Mouse (Mus musculus) induced T-regulatory cell, adult 2 months (primary cell): ENCODE results near the gene Iqcf5.

Source experiments
- DNase-seq: peaks from one replicate; pipeline ENCODE4 v3.0.0-alpha.2; 2012; ENCODE audit warnings: low read depth

Gene Iqcf5

GRCm38 (mm10) chr9:106514273-106514672 is at the start of gene Iqcf5:
Gene Iqcf5, plus strand, starts transcription at chr9:106514573.
- DNase-seq: no peak

GRCm38 (mm10) chr9:106464751-106465541 is 49.4 kb upstream of the Iqcf5 start:
- DNase-seq: peak; percentile 66

- DNase-seq: no peak
Measured at GRCm38 (mm10) chr9:106465571-106466200, 48.7 kb upstream of the Iqcf5 start, which contains the start of gene Gpr62. Gene Gpr62, minus strand, starts transcription at chr9:106465938.

- no peak for DNase-seq
Measured at GRCm38 (mm10) chr9:106466721-106467120, 47.7 kb upstream of the Iqcf5 start.

GRCm38 (mm10) chr9:106467746-106468145 is 46.6 kb upstream of the Iqcf5 start:
- no peak for DNase-seq

- DNase-seq: peak; percentile 62
Measured at GRCm38 (mm10) chr9:106469317-106469716, 45.1 kb upstream of the Iqcf5 start.

- peak; percentile 35 for DNase-seq
Measured at GRCm38 (mm10) chr9:106469776-106470175, 44.6 kb upstream of the Iqcf5 start.

GRCm38 (mm10) chr9:106470991-106471750 is 43.2 kb upstream of the Iqcf5 start:
- no peak for DNase-seq

GRCm38 (mm10) chr9:106471892-106472291 is 42.5 kb upstream of the Iqcf5 start:
- no peak for DNase-seq

- no peak for DNase-seq
Measured at GRCm38 (mm10) chr9:106472321-106472720, 42.1 kb upstream of the Iqcf5 start.

- DNase-seq: no peak
Measured at GRCm38 (mm10) chr9:106473081-106473752, 41.2 kb upstream of the Iqcf5 start.

- DNase-seq: no peak
Measured at GRCm38 (mm10) chr9:106473753-106474105, 40.6 kb upstream of the Iqcf5 start.

- DNase-seq: peak; percentile 80
Measured at GRCm38 (mm10) chr9:106474456-106474855, 39.9 kb upstream of the Iqcf5 start.

GRCm38 (mm10) chr9:106475046-106475445 is 39.3 kb upstream of the Iqcf5 start:
- peak; percentile 31 for DNase-seq

GRCm38 (mm10) chr9:106475663-106476001 is 38.7 kb upstream of the Iqcf5 start, which contains the start of gene Rrp9:
Gene Rrp9, plus strand, starts transcription at chr9:106475963.
- no peak for DNase-seq

GRCm38 (mm10) chr9:106476002-106476923 is 38.1 kb upstream of the Iqcf5 start:
- peak; percentile 84 for DNase-seq

GRCm38 (mm10) chr9:106476924-106477484 is 37.4 kb upstream of the Iqcf5 start, which contains the start of gene Parp3:
Gene Parp3, minus strand, starts transcription at chr9:106476949.
- DNase-seq: peak; percentile 100

GRCm38 (mm10) chr9:106477649-106478048 is 36.7 kb upstream of the Iqcf5 start:
- DNase-seq: peak; percentile 54

- DNase-seq: no peak
Measured at GRCm38 (mm10) chr9:106478101-106478500, 36.3 kb upstream of the Iqcf5 start.

GRCm38 (mm10) chr9:106480541-106480940 is 33.8 kb upstream of the Iqcf5 start:
- DNase-seq: no peak

- peak; percentile 28 for DNase-seq
Measured at GRCm38 (mm10) chr9:106481075-106481474, 33.3 kb upstream of the Iqcf5 start.
